Mouse (Mus musculus) stomach, embryonic 16.5 days (tissue): ENCODE results near the gene Aasdh. TPM values are rescaled to one million over a fixed set of nuclear protein-coding genes. Genes with fewer than 3 reads are reported as not detected.

ENCODE experiments used
- ATAC-seq: fragments of 200-750 bp; cut with Nextera tagmentation; 2 replicates; pipeline ENCODE4 v1.8.0; 2017; ENCODE audit warnings: moderate number of reproducible peaks, moderate TSS enrichment; ENCODE audit not compliant: insufficient read depth, low FRiP score
- H3K27ac ChIP-seq: fragments of 300-500 bp; sonication (generic); 2 replicates; pipeline ENCODE4 v1.5.1; 2014; ENCODE audit warnings: low read length
- H3K27me3 ChIP-seq: fragments of 300-500 bp; sonication (generic); 2 replicates; pipeline ENCODE4 v1.6.1; 2014; ENCODE audit warnings: low read length, control low read depth, mixed read lengths; ENCODE audit not compliant: control insufficient read depth, insufficient read depth
- H3K36me3 ChIP-seq: fragments of 300-500 bp; sonication (generic); 2 replicates; pipeline ENCODE4 v1.6.1; 2014; ENCODE audit warnings: low read length; ENCODE audit not compliant: control insufficient read depth, insufficient read depth
- H3K4me1 ChIP-seq: fragments of 300-500 bp; sonication (generic); 2 replicates; pipeline ENCODE4 v1.6.1; 2014; ENCODE audit warnings: low read length, control low read depth, mixed read lengths; ENCODE audit not compliant: control insufficient read depth, insufficient read depth
- H3K4me2 ChIP-seq: fragments of 300-500 bp; sonication (generic); 2 replicates; pipeline ENCODE4 v1.6.1; 2014; ENCODE audit warnings: low read depth, low read length, mixed read lengths
- H3K4me3 ChIP-seq: fragments of 300-500 bp; sonication (generic); replicated peaks from 2 replicates; pipeline ENCODE4 v1.5.1; 2014; ENCODE audit warnings: mild to moderate bottlenecking, low read length
- H3K9ac ChIP-seq: fragments of 300-500 bp; sonication (generic); 2 replicates; pipeline ENCODE4 v1.6.1; 2014; ENCODE audit warnings: low read length
- H3K9me3 ChIP-seq: fragments of 300-500 bp; sonication (generic); replicated peaks from 2 replicates; pipeline ENCODE4 v1.6.1; 2016; ENCODE audit warnings: low read length, control low read depth; ENCODE audit not compliant: control insufficient read depth
- WGBS: fragments of 180-500 bp; shearing (Covaris S2); extraction: QIAGEN DNeasy Blood & Tissue Kit; methylation state at CpG from one replicate; pipeline ENCODE4 v1.1.7; 2014; 5-methylcytosine and 5-hydroxymethylcytosine counted together
- polyA plus RNA-seq: library from polyadenylated mRNA; unstranded; fragments of >200 nt; fragmentation: Nextera tagmentation; extraction: Ambion mirVana; gene quantifications from 2 replicates; pipeline ENCODE4 v1.2.1, GENCODE M21; 2015

The Aasdh gene
- polyA plus RNA-seq, 1 experiment from 2014 or later: 15.5 TPM

DNA sequence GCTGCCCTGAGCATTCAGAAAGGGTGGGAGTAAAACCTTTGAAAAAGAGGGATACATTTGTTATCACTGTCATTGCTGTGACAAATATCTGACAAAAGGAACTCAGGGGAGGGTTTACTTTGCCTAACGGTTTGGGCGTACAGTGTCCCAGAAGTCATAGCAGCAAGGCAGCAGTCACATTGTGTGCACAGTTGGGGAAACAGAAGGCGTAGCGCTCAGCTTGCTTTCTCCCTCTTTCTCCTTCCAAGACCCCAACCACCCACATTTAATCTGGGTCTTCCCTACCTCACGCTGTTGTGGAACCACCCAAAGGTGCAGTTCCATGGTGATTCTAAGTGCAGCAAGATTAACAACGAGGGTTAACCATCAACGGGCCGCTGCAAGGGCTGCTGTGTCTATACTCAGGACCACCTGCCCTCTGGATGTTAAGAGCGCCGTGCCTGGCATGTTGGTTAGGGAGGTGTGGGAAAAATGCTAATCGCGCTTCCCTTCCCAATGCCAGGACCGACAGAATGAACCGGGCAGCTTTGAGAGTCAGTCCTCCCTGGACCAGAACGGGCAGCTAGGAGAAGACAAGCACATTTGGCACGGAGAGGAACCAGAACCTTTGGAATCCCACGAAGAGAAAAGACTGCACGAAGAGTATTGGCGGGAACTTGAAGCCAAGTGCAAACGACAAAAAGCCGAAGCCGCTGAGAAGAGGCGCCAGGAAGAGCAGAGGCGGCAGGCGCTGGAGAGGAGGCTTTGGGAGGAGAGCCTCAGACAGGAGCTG is 49.3 kb downstream of the Aasdh start:
- Histone ChIP-seq H3K9ac (peak overlapping the region; percentile 49), H3K27me3 (peaks cover 13% of the 10 kb centered on the region), H3K9me3 (no peaks in the 10 kb centered on the region), H3K4me3 (peak overlapping the region; percentile 48), H3K36me3 (no peaks in the 10 kb centered on the region), H3K27ac (no peak overlapping the region), H3K4me2 (peak overlapping the region; percentile 57), H3K4me1 (0 out of 2 replicates have a peak, but pooled peaks cover 7% of the 10 kb centered on the region)
- no peak for ATAC-seq
- 29% methylated on average over 25 of the region's 25 CpGs for WGBS

DNA sequence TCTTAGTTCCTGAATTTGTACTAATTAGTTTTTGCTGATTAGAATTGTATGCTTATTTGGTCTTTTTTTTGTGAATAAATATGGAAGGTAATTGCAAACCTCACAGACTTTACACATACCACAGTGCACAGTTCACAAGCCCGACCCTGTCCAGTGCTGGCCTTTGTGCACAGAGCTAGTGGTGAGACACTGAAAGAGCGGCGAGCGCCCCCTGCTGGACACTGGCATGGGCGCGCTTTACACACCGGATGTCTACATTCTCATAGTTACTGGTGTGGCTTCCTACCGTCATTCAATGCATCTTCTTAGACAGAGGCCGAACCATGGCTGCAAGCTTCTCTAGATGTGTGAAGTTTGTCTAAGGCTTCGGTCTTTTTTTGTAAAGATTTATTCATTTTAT is 51.8 kb downstream of the Aasdh start:
- no peaks in the 10 kb centered on the region for H3K36me3 ChIP-seq
- no peak overlapping the region for H3K4me3 ChIP-seq
- 19% methylated on average over 10 of the region's 10 CpGs for WGBS
- H3K9me3 ChIP-seq: no peaks in the 10 kb centered on the region
- peak; percentile 84 for ATAC-seq
- peaks cover 13% of the 10 kb centered on the region for H3K27me3 ChIP-seq
- H3K9ac ChIP-seq: no peak overlapping the region
- H3K4me1 ChIP-seq: 0 out of 2 replicates have a peak, but pooled peaks cover 7% of the 10 kb centered on the region
- no peak overlapping the region for H3K4me2 ChIP-seq
- no peak overlapping the region for H3K27ac ChIP-seq

GRCm38 (mm10) chr5:76851316-76851715 is 54.0 kb downstream of the Aasdh start:
- H3K4me3 ChIP-seq: no peak overlapping the region
- no peaks in the 10 kb centered on the region for H3K9me3 ChIP-seq
- H3K4me1 ChIP-seq: 0 out of 2 replicates have a peak, but pooled peaks cover under 1% of the 10 kb centered on the region
- H3K4me2 ChIP-seq: no peak overlapping the region
- peaks cover 4% of the 10 kb centered on the region; the same call in 1 of the 2 replicates for H3K27me3 ChIP-seq
- 69% methylated on average over 4 of the region's 4 CpGs for WGBS
- no peak for ATAC-seq
- no peak overlapping the region for H3K27ac ChIP-seq
- no peak overlapping the region for H3K9ac ChIP-seq
- H3K36me3 ChIP-seq: no peaks in the 10 kb centered on the region

- no peaks in the 10 kb centered on the region for H3K36me3 ChIP-seq
- H3K27me3 ChIP-seq: no peaks in the 10 kb centered on the region
- no peaks in the 10 kb centered on the region for H3K9me3 ChIP-seq
- no peak overlapping the region for H3K9ac ChIP-seq
- ATAC-seq: no peak
- no peak overlapping the region for H3K27ac ChIP-seq
- 91% methylated on average over 6 of the region's 6 CpGs for WGBS
- no peaks in the 10 kb centered on the region for H3K4me1 ChIP-seq
- H3K4me3 ChIP-seq: no peak overlapping the region
- H3K4me2 ChIP-seq: no peak overlapping the region
Measured at GRCm38 (mm10) chr5:76847106-76847505, 58.2 kb downstream of the Aasdh start.

DNA sequence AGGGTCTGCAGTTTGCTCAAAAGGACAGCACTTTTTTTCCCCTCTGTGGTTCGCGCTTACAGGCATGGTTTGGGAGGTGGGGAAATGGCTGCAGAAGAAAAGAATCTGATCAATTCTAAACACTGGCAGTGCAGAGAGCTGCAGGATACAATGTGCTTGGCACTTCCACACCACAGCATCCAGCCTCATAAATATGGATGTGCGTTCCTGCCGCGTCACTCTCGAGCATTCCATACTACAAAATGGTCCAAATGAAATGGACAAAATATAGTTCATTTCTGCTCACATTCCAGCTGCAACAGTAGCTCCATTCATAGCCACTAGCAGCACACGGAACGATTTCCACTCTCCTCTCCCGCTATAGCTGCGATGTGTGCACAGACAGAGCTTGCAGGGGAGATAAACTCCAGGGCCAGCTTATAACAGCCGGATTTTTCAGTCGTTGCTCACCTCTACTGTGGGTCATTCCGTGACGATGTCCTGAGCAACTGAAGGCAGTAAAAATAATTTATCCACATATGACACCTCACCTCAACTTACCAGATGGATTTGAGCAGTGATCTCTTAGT is 60.6 kb downstream of the Aasdh start:
- Histone ChIP-seq H3K4me1 (0 out of 2 replicates have a peak, but pooled peaks cover 3% of the 10 kb centered on the region), H3K36me3 (no peaks in the 10 kb centered on the region), H3K4me3 (no peak overlapping the region), H3K9me3 (no peaks in the 10 kb centered on the region), H3K27me3 (no peaks in the 10 kb centered on the region), H3K27ac (no peak overlapping the region), H3K4me2 (no peak overlapping the region), H3K9ac (no peak overlapping the region)
- WGBS: 60% methylated on average over 14 of the region's 14 CpGs
- ATAC-seq: no peak

DNA sequence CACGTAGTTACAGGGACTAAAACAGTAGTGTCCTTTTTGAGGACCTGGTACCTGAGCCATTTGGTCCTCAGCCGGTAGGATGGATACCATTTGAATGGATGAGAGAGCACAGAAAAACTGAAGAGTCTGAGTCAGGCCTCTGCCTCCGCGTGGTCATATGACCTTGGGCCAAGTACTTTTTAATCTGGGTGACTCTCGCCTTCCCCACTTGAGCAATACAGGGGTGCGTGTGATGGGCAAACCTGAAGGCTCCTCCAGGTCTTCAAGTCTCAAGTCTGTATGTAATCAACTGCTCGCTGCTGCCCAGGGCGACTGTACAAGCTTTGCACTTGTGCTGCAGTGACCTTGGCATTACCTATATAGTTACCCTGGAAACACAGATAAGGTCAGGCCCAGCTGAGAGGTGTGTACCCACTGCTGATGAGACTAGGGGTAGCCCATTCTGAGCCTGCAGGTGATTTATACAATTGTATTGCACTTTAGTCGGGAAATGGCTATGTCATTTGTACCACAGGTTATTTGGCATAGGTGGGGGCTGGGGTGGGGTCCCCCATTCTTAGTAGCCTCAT is 61.4 kb downstream of the Aasdh start:
- H3K4me1 ChIP-seq: 0 out of 2 replicates have a peak, but pooled peaks cover 3% of the 10 kb centered on the region
- WGBS: 69% methylated on average over 9 of the region's 9 CpGs
- H3K4me3 ChIP-seq: no peak overlapping the region
- H3K27me3 ChIP-seq: no peaks in the 10 kb centered on the region
- H3K9ac ChIP-seq: no peak overlapping the region
- ATAC-seq: peak; percentile 68; the same call in 1 of the 2 replicates
- no peak overlapping the region for H3K27ac ChIP-seq
- no peak overlapping the region for H3K4me2 ChIP-seq
- no peaks in the 10 kb centered on the region for H3K9me3 ChIP-seq
- H3K36me3 ChIP-seq: no peaks in the 10 kb centered on the region

DNA sequence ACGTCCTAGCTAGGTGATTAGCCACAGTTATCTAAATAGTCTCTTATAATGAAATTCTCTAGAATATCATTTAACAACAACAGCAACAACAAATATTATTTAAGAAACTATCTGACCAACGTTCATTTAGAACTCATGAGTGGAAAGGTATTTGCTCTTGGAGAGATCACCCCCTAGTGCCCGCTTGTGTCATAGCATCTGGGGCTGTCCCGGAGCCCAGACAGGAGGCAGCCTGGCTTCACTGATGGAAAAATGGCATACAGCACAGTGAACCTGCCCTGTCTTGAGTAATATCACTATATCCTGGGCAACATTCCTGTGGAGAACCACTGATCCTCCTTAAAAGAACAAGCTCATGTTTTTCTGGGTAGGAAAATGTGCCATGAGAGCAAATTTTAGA is 61.9 kb downstream of the Aasdh start:
- Histone ChIP-seq H3K4me2 (no peak overlapping the region), H3K27me3 (no peaks in the 10 kb centered on the region), H3K9me3 (no peaks in the 10 kb centered on the region), H3K27ac (no peak overlapping the region), H3K4me3 (no peak overlapping the region), H3K36me3 (no peaks in the 10 kb centered on the region), H3K9ac (no peak overlapping the region), H3K4me1 (0 out of 2 replicates have a peak, but pooled peaks cover 3% of the 10 kb centered on the region)
- 14% methylated on average over 4 of the region's 4 CpGs for WGBS
- ATAC-seq: no peak; the same call in 1 of the 2 replicates

- Histone ChIP-seq H3K4me3 (no peak overlapping the region), H3K27ac (no peak overlapping the region), H3K4me1 (0 out of 2 replicates have a peak, but pooled peaks cover 3% of the 10 kb centered on the region), H3K4me2 (no peak overlapping the region), H3K36me3 (no peaks in the 10 kb centered on the region), H3K9me3 (no peaks in the 10 kb centered on the region), H3K9ac (no peak overlapping the region), H3K27me3 (no peaks in the 10 kb centered on the region)
- ATAC-seq: no peak
- WGBS: 78% methylated on average over 2 of the region's 2 CpGs
Measured at GRCm38 (mm10) chr5:76841859-76842258, 63.5 kb downstream of the Aasdh start.

DNA sequence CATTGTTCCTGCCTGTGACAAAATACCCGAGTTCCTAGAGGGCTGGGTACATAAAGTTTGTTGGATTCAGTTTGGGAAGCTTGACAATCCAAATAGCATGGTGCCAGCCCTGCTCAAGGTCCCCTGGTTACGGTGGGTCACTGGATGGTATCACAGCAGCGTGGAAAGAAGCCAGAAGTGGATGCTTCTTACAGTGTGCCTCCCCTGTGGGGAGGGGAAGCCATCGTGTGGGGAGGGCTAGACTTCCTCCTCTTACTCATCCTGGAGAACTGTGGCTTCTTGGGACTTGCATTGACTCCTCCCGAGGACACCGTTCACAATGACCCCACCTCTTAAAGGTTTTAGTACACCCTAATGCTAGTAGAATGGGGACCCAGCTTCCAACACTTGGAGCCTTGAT is 65.5 kb downstream of the Aasdh start:
- Histone ChIP-seq H3K4me1 (0 out of 2 replicates have a peak, but pooled peaks cover 3% of the 10 kb centered on the region), H3K36me3 (no peaks in the 10 kb centered on the region), H3K9ac (no peak overlapping the region), H3K9me3 (no peaks in the 10 kb centered on the region), H3K4me3 (no peak overlapping the region), H3K27ac (no peak overlapping the region), H3K4me2 (no peak overlapping the region), H3K27me3 (no peaks in the 10 kb centered on the region)
- 84% methylated on average over 6 of the region's 6 CpGs for WGBS
- no peak for ATAC-seq
